Mouse (Mus musculus) CD4-positive helper T cell, adult 2 months (primary cell): ENCODE data around the gene Bmp8b.
"Not testable (repeated sequence)": the region's sequence is repeated elsewhere in the genome, so short reads cannot be mapped to it uniquely, and the experiment has no call there.

ENCODE experiments used
- DNase-seq: peaks from one replicate; pipeline ENCODE4 v3.0.0-alpha.2; 2012; ENCODE audit warnings: low read depth, missing footprints, low spot score

Gene Bmp8b

DNA sequence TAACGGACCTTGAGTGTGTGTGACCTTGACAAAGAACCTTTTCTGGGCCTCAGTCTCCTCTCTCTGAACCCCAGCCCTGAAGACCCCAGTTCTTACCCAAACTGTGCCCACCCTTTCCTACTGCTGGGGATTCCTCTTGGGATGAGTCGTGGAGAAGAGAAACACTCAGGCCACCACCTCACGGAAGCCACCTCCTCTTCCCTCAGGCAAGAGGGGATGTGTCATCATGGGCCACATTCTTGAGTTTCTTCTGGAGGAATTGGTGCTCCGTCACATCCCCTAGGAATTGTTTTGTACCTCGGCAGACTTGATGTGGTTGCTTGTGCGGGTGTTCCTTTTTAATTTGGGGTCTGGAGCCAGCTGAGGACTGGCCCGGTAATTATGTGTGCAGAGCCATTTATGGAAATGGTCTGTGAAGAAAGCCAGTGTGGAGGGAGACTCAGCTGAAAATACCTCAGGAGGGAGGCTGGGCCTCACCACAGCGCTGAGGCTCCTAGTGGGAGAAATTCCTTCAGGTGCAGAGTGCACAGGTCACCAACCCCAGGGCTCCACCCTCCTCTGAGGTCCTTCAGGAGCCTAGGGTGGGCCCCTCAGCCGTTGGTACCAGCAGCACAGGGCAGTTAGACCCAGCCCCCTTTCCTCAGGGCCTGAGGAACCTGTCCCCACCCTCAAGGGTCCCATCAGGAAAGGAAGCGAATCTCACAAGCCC, 6.5 kb downstream of the Bmp8b start:
- DNase-seq, result not testable (repeated sequence)

- DNase-seq, result no peak
Observed at GRCm38 (mm10) chr4:123112216-123112764, 7.3 kb downstream of the Bmp8b start.

DNA sequence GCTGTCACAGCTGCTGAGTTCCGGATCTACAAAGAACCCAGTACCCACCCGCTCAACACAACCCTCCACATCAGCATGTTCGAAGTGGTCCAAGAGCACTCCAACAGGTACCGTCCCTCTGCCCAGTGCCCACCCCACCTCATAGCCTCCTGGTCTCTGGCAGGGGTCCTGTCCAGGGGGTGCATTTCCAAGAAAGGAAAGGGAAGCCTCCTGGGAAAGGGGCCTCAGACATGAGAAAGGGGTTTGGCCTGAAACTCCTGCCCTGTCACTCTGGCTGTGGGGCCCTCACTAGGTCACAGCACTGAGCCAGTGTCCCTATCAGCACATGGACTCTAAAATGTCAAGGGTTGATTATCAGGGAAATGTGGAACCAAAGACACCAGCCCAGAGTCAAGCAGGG, 9.7 kb downstream of the Bmp8b start:
- not testable (repeated sequence) for DNase-seq

- DNase-seq, result no peak
Observed at GRCm38 (mm10) chr4:123116011-123116410, 11.0 kb downstream of the Bmp8b start, which contains the start of gene Oxct2b. TSS of gene Oxct2b (plus strand) at chr4:123116266.

DNA sequence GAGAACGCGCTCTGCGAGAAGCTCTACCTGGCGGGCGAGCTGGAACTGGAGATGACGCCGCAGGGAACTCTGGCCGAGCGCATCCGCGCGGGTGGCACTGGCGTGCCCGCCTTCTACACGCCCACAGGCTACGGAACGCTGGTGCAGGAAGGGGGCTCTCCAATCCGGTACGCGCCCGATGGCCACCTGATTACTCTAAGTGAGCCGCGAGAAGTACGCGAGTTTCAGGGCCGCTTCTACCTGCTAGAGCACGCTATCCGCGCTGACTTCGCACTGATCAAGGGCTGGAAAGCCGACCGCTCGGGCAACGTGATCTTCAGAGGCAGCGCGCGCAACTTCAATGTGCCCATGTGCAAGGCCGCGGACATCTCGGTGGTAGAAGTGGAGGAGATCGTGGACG, 11.7 kb downstream of the Bmp8b start:
- DNase-seq, result not testable (repeated sequence)

- DNase-seq, result no peak
Observed at GRCm38 (mm10) chr4:123121286-123121685, 16.3 kb downstream of the Bmp8b start.

GRCm38 (mm10) chr4:123126626-123127025, 21.7 kb downstream of the Bmp8b start:
- no peak for DNase-seq

DNA sequence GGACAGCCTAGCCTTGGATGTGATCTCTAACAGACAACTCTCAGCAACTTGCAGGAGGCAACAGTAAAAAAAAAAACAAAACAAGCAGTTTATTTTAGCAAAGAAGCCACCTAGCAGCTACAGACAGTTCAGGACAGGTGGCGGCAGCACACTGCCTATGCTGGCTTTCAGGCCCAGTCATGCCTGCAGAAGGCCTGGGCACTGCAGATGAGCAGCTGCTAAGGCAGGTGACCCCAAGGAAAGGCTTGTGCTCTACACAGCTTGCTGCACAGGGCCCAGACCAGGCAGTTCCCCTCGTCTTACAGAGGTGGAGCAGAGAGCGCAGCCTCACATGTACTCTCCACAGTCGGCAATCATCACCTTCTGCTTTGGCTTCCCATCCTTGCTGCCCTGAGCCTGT, 22.1 kb downstream of the Bmp8b start:
- no peak for DNase-seq

- DNase-seq, result no peak
Observed at GRCm38 (mm10) chr4:123137551-123137950, 32.6 kb downstream of the Bmp8b start.

DNA sequence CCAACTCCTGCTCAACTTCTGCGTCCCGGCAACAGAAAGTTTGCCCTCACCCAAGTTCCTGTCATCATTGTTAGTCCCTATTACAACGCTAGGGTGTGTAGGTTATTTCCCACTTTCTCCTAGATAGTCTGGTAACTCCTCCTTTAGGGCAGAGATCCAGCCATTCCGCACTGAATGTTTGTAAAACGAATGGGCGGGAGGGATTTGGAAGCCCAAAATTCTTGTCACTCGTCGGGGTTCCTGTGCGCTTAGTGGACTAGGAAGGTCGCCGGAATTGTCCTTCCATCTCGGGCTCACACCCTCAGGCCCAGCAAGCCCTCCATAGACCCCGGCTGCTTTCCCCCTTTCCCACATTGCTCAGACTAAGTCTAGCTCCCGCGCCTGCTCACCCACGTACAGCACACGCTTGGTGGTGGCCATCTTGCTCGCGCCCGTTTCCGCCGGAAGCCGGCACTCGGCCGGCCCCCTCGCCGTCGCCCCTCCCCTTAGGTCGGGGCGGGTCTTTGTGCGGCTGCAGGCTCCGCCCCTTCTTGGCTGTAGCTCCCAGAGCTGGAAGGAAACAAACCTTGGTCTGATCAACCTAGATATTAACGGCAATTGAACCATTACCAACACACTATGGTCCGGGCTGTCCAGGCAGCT, 34.7 kb downstream of the Bmp8b start, which contains the start of gene Ppie:
TSS of gene Ppie (minus strand) at position 439 of the 642 bp plus-strand sequence.
- DNase-seq, result peak; percentile 92

- no peak for DNase-seq
Observed at GRCm38 (mm10) chr4:123147446-123148150, 42.6 kb downstream of the Bmp8b start.

- DNase-seq, result no peak
Observed at GRCm38 (mm10) chr4:123152003-123152402, 47.0 kb downstream of the Bmp8b start.

DNA sequence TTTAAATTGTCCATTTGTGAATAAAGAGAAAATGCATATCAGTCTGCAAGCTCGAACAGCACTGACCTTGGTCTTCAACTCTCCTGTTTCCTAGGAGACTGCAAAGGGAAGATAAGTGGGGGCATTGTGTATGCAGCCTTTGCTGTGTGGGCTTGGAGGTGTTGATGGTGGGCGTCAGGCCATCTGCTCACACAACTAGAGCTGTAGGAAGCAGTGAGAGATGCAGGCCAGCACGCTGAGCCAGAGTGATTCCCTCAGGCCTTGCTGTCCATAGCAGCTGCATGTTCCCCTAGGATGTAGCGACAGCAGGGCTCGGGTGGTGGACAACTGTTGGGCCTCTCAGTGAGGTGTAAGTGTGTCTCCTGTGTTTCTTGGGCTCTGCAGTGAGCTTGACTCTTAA, 48.0 kb downstream of the Bmp8b start:
- no peak for DNase-seq

- peak; percentile 13 for DNase-seq
Observed at GRCm38 (mm10) chr4:123155004-123155403, 50.0 kb downstream of the Bmp8b start.

DNA sequence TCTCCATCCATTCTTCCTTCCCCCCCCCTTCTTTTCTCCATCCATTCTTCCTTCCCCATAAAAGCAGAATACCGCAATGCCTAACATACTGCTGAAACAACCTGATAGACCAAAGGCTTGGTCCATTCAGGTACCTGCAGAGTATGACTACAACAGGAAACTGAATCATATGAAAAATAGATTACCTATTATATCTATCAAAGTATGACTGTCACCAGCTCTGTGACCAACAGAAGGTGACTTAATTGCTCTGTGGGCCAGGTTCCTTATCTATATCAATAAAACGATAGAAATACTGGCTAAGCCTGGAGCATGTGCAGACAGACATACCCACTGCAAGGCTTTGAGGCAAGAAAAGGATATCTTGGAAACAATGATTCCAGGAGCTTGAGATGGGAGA, 50.5 kb downstream of the Bmp8b start:
- DNase-seq, result no peak

- no peak for DNase-seq
Observed at GRCm38 (mm10) chr4:123155840-123156239, 50.9 kb downstream of the Bmp8b start.

DNA sequence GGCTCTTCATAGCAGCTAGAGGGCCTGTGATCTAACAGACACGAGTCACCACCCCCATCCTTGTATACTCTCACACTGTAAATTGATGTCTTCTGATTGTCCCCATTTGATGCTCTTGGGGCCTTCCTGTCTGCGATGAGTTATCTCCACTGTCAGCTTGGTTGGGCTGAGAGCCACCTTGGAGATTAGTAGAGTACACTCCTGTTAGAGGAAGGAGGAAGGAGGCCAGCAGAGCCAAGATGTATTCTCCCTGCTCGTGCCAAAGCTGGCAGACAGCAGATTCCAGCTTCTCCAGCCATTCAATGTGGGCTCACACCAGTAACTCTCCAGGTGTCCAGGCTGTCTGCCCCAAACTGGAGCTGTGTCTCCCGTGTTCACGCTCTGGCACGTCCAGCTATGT, 55.6 kb downstream of the Bmp8b start:
- no peak for DNase-seq

DNA sequence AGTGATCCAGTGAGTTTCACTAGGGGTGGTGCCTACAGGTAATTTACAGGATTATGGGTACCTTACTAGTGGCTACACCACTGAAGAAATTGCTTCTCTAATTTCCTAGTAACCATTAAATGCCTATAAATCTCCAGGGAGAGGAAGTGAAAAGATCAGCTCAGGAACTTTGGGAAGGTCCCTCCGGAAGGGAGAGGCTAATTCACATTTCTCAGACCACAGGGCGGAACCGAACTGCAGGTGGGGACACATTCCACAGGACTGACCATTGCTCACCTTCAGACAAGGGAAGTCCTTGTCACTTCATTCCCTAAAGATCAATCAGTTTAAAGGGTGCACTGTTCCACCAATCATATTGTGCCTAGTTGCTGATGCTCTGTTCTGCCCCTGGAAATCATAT, 56.3 kb downstream of the Bmp8b start:
- DNase-seq, result not testable (repeated sequence)

DNA sequence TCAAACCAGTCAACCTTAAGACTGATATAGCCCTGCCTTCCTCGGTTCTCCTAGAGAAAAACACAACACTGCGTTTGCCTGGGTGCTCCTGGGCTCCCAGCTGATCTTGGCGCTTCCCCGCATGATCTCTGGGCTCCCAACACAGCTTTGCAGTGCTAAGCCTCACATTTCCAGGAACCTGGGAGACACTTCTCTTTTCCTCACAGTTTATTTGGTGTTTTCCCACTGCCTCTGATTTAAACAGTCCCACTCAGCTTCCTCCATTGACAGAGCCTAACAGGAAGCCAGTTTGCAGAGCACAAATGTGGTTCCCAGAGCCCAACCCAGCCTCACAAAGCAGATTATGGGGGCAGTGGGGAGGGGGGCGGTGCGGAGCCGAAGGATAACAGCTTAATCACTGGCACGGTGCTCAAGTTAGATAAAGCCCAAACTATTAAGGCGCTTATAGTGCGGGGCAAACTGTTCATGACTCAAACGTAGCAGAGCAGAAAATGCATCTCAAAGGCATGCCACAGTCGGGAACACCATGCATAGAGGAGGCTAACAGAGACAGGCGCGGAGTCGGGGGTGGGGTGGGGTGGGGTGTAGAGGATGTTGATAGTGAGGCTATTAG, 57.4 kb downstream of the Bmp8b start:
- DNase-seq, result no peak

- DNase-seq, result no peak
Observed at GRCm38 (mm10) chr4:123164157-123164556, 59.2 kb downstream of the Bmp8b start.

GRCm38 (mm10) chr4:123171811-123172210, 66.8 kb downstream of the Bmp8b start:
- DNase-seq, result no peak
